Mouse (Mus musculus) embryonic facial prominence, embryonic 15.5 days (tissue): Measurements from ENCODE around the gene Xdh. TPM values are rescaled to one million over a fixed set of nuclear protein-coding genes. Genes with fewer than 3 reads are reported as not detected.

Source experiments
- ATAC-seq: fragments of 200-750 bp; cut with Nextera tagmentation; 2 replicates; pipeline ENCODE4 v1.8.0; 2017; ENCODE audit warnings: low read depth, moderate TSS enrichment; ENCODE audit not compliant: insufficient number of reproducible peaks, low FRiP score, low TSS enrichment
- H3K27ac ChIP-seq: fragments of 300-500 bp; sonication (generic); replicated peaks from 2 replicates; pipeline ENCODE4 v1.5.1; 2015; ENCODE audit warnings: mild to moderate bottlenecking, inconsistent platforms
- H3K27me3 ChIP-seq: fragments of 300-500 bp; sonication (generic); 2 replicates; pipeline ENCODE4 v1.6.1; 2015; ENCODE audit warnings: inconsistent platforms
- H3K36me3 ChIP-seq: fragments of 300-500 bp; sonication (generic); 2 replicates; pipeline ENCODE4 v1.6.1; 2015; ENCODE audit warnings: mild to moderate bottlenecking, inconsistent platforms
- H3K4me1 ChIP-seq: fragments of 300-500 bp; sonication (generic); 2 replicates; pipeline ENCODE4 v1.6.1; 2015; ENCODE audit warnings: inconsistent platforms
- H3K4me2 ChIP-seq: fragments of 300-500 bp; sonication (generic); replicated peaks from 2 replicates; pipeline ENCODE4 v1.6.1; 2015; ENCODE audit warnings: mild to moderate bottlenecking, inconsistent platforms
- H3K4me3 ChIP-seq: fragments of 300-500 bp; sonication (generic); replicated peaks from 2 replicates; pipeline ENCODE4 v1.5.1; 2015; ENCODE audit warnings: mild to moderate bottlenecking, inconsistent platforms
- H3K9ac ChIP-seq: fragments of 300-500 bp; sonication (generic); 2 replicates; pipeline ENCODE4 v1.6.1; 2015; ENCODE audit warnings: inconsistent platforms
- H3K9me3 ChIP-seq: fragments of 300-500 bp; sonication (generic); replicated peaks from 2 replicates; pipeline ENCODE4 v1.6.1; 2016; ENCODE audit warnings: inconsistent platforms
- WGBS: fragments of 180-500 bp; shearing (Covaris S2); methylation state at CpG from one replicate; pipeline ENCODE4 v1.1.7; 2015; 5-methylcytosine and 5-hydroxymethylcytosine counted together
- polyA plus RNA-seq: library from polyadenylated mRNA; unstranded; fragments of >200 nt; fragmentation: Nextera tagmentation; extraction: Ambion mirVana; gene quantifications from 2 replicates; pipeline ENCODE4 v1.2.1, GENCODE M21; 2015

Gene Xdh
- polyA plus RNA-seq, 1 experiment from 2014 or later, result 2.8 TPM

- no peak overlapping the region for H3K27ac ChIP-seq
Observed at GRCm38 (mm10) chr17:73839086-73839835, 110.7 kb downstream of the Xdh start.

GRCm38 (mm10) chr17:73837244-73837643 lies 112.8 kb downstream of the Xdh start:
- ATAC-seq, result no peak
- H3K4me1 ChIP-seq, result no peaks in the 10 kb centered on the region
- no peak overlapping the region for H3K4me2 ChIP-seq
- no peaks in the 10 kb centered on the region for H3K27me3 ChIP-seq
- no peak overlapping the region for H3K4me3 ChIP-seq
- no peaks in the 10 kb centered on the region for H3K36me3 ChIP-seq
- H3K27ac ChIP-seq, result no peak overlapping the region
- no peaks in the 10 kb centered on the region for H3K9me3 ChIP-seq
- 86% methylated on average over 4 of the region's 4 CpGs for WGBS
- no peak overlapping the region for H3K9ac ChIP-seq

More at GRCm38 (mm10) chr17:73839086-73839835, 110.7 kb downstream of the Xdh start:
- no peaks in the 10 kb centered on the region for H3K4me1 ChIP-seq
- H3K27me3 ChIP-seq, result no peaks in the 10 kb centered on the region
- H3K4me3 ChIP-seq, result no peak overlapping the region
- H3K4me2 ChIP-seq, result no peak overlapping the region
- H3K9ac ChIP-seq, result no peak overlapping the region
- no peak for ATAC-seq
- no peaks in the 10 kb centered on the region for H3K36me3 ChIP-seq
- 56% methylated on average over 3 of the region's 3 CpGs for WGBS
- H3K9me3 ChIP-seq, result no peaks in the 10 kb centered on the region

GRCm38 (mm10) chr17:73836601-73837000 lies 113.4 kb downstream of the Xdh start:
- no peaks in the 10 kb centered on the region for H3K4me1 ChIP-seq
- no peaks in the 10 kb centered on the region for H3K9me3 ChIP-seq
- H3K36me3 ChIP-seq, result no peaks in the 10 kb centered on the region
- no peak for ATAC-seq
- H3K4me2 ChIP-seq, result no peak overlapping the region
- H3K27me3 ChIP-seq, result no peaks in the 10 kb centered on the region
- no peak overlapping the region for H3K9ac ChIP-seq
- no peak overlapping the region for H3K27ac ChIP-seq
- no peak overlapping the region for H3K4me3 ChIP-seq
- 91% methylated on average over 3 of the region's 3 CpGs for WGBS

Other genes starting within 250 kb of the Xdh start
- 7.0 and 9.0 TPM in 2 replicates for gene Galnt14, start 239.7 kb downstream of the Xdh start, polyA plus RNA-seq
- gene Ehd3, start 146.1 kb downstream of the Xdh start, polyA plus RNA-seq, result 4.5 and 5.2 TPM in 2 replicates
- not detected in 2 replicates for gene Srd5a2, start 97.7 kb upstream of the Xdh start, polyA plus RNA-seq